ENCODE assay signal across 26 mouse cellular contexts in genomic region chr13:94513898-94514297, GRCm38 (mm10).
A peak's percentile ranks its signal among the peaks of the same experiment; 100 is the strongest.
DNase-seq lines count a peak whose midpoint lies in the region; ATAC-seq and TF ChIP-seq lines count a peak whose summit lies in the region.
"Had no signal": no experiment of that assay in that cellular context is flagged by ENCODE, and none has a peak within 500 bp of the region (broad histone marks: within the 10 kb centered on the region; RNA-seq: fewer than 3 reads in every experiment).

No protein-coding gene starts in this region.

- DNase-seq in heart, adult 9 months (ENCODE audit: low spot score in 2 of 2): no peak
- peak; percentile 60 for DNase-seq in G1E (ENCODE audit: low spot score)
- DNase-seq in kidney, postnatal 10 days: no peak
- no peak for DNase-seq in kidney, postnatal 25 days
- DNase-seq: adrenal gland, adult 2 months; cerebellum, adult 11-12 months; cerebellum, postnatal 10 days; gastrocnemius, postnatal 10 days; heart, postnatal 36 days; kidney, adult 8-10 months; kidney, postnatal 14 days; lung, postnatal 36 days; retina, postnatal 1 day; right cerebral cortex, postnatal 25 days; thymus, postnatal 25 days had no signal

- no peak overlapping the region for H3K9ac ChIP-seq in heart, embryonic 11.5 days (ENCODE audit: low read depth, low read length)
- no peak overlapping the region for H3K9ac ChIP-seq in liver, embryonic 12.5 days
- H3K9ac ChIP-seq: hindbrain, embryonic 15.5 days; limb, embryonic 13.5 days; lung, embryonic 14.5 days; neural tube, embryonic 13.5 days had no signal

- WGBS in heart, embryonic 11.5 days (ENCODE audit: insufficient replicate concordance): 16% methylated on average over 9 of the region's 9 CpGs
- 9% methylated on average over 9 of the region's 9 CpGs for WGBS in liver, embryonic 12.5 days (ENCODE audit: insufficient replicate concordance)

- H3K27me3 ChIP-seq in heart, embryonic 11.5 days (ENCODE audit: control insufficient read depth, insufficient read depth, low read length): no peaks in the 10 kb centered on the region
- H3K27me3 ChIP-seq in G1E (ENCODE audit: insufficient read depth, low read length): no peaks in the 10 kb centered on the region
- no peaks in the 10 kb centered on the region for H3K27me3 ChIP-seq in liver, embryonic 12.5 days (replicated peaks)
- H3K27me3 ChIP-seq: hindbrain, embryonic 15.5 days; limb, embryonic 13.5 days; neural tube, embryonic 13.5 days had no signal

- peak; percentile 65; the same call in 1 of the 2 replicates for ATAC-seq in heart, embryonic 11.5 days (replicated peaks; ENCODE audit: insufficient number of reproducible peaks, low FRiP score, low TSS enrichment)
- ATAC-seq in G1E (ENCODE audit: extremely low read depth, insufficient number of reproducible peaks, low FRiP score, poor library complexity, severe bottlenecking): peak; percentile 68
- peak; percentile 72 for ATAC-seq in liver, embryonic 12.5 days
- peak; percentile 24; the same call in 1 of the 2 replicates for ATAC-seq in megakaryocyte progenitor cell, adult 5-6 weeks (replicated peaks; ENCODE audit: poor library complexity)
- ATAC-seq: forebrain, embryonic 16.5 days; midbrain, embryonic 16.5 days had no signal

- no peaks in the 10 kb centered on the region for H3K36me3 ChIP-seq in heart, embryonic 11.5 days (ENCODE audit: control insufficient read depth, insufficient read depth, low read length)
- H3K36me3 ChIP-seq in G1E (replicated peaks): peaks cover 62% of the 10 kb centered on the region
- H3K36me3 ChIP-seq in liver, embryonic 12.5 days: peaks cover 24% of the 10 kb centered on the region; the same call in 1 of the 2 replicates
- H3K36me3 ChIP-seq: hindbrain, embryonic 15.5 days; neural tube, embryonic 13.5 days had no signal

- peak overlapping the region; percentile 73 for H3K27ac ChIP-seq in heart, embryonic 11.5 days (ENCODE audit: low read depth, low read length)
- peak overlapping the region; percentile 73 for H3K27ac ChIP-seq in liver, embryonic 12.5 days
- H3K27ac ChIP-seq: forebrain, embryonic 10.5 days; hindbrain, embryonic 15.5 days; limb, embryonic 13.5 days; neural tube, embryonic 13.5 days had no signal

- peak overlapping the region; percentile 29 for H3K4me2 ChIP-seq in heart, embryonic 11.5 days
- H3K4me2 ChIP-seq in liver, embryonic 12.5 days: peak overlapping the region; percentile 49
- H3K4me2 ChIP-seq: hindbrain, embryonic 15.5 days; limb, embryonic 13.5 days; lung, embryonic 14.5 days; neural tube, embryonic 13.5 days had no signal

- H3K9me3 ChIP-seq in heart, embryonic 11.5 days (replicated peaks; ENCODE audit: control insufficient read depth, low read length): no peaks in the 10 kb centered on the region
- H3K9me3 ChIP-seq in G1E (replicated peaks): no peaks in the 10 kb centered on the region
- no peaks in the 10 kb centered on the region for H3K9me3 ChIP-seq in liver, embryonic 12.5 days (replicated peaks)
- H3K9me3 ChIP-seq: forebrain, embryonic 10.5 days; hindbrain, embryonic 15.5 days; limb, embryonic 13.5 days; neural tube, embryonic 13.5 days had no signal

- TF ChIP-seq CTCF in G1E (IDR thresholded peaks at IDR 0.05; ENCODE audit: low read depth, low read length): no peak

- H3K4me1 ChIP-seq in heart, embryonic 11.5 days (ENCODE audit: control insufficient read depth, insufficient read depth, low read length): peaks cover 26% of the 10 kb centered on the region
- H3K4me1 ChIP-seq in G1E (ENCODE audit: insufficient read depth, low read depth, low read length): peaks cover 72% of the 10 kb centered on the region
- H3K4me1 ChIP-seq in liver, embryonic 12.5 days: peaks cover 38% of the 10 kb centered on the region
- H3K4me1 ChIP-seq: hindbrain, embryonic 15.5 days; limb, embryonic 13.5 days had no signal

- H3K4me3 ChIP-seq in heart, embryonic 11.5 days (ENCODE audit: low read depth, low read length): no peak overlapping the region
- H3K4me3 ChIP-seq in G1E (ENCODE audit: low read depth, low read length): peak overlapping the region; percentile 11; the same call in 1 of the 2 replicates
- no peak overlapping the region for H3K4me3 ChIP-seq in liver, embryonic 12.5 days
- H3K4me3 ChIP-seq: forebrain, embryonic 10.5 days; hindbrain, embryonic 15.5 days; limb, embryonic 13.5 days; myocyte; neural tube, embryonic 13.5 days had no signal
